24 mouse cellular contexts compared by ENCODE assay signal in the genomic region with DNA sequence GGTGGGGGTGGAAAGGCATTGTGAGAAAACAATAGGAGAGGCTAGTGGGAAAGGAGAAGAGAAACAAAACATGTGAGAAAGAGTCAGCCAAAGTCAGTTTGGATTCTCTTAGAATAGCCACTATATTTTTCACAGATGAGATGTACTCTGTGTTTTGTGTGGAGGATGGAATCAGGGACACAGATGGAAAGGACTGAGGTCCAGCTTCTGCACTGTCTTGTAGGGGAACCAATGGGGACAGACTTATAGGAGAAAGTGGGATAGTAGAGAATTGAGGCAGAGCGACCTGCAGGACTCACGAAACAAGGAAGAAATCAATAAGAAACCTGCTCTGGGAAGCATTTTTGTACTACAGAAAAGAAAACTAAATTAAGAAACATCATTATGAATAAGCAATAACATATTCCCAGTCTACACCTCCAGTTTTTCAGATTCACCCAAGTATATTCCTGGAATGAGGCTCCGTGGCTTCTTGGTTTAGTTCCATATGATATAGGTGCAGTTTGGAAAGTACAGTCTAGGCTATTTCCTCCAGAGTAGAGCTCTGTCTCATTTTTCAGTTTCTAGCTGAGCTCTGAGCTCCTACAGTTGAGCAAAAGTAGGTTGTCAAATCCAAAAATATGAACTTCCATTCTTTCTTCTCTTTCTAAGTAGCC.
"Had no signal": no experiment of that assay in that cellular context is flagged by ENCODE, and none has a peak within 500 bp of the region (broad histone marks: within the 10 kb centered on the region; RNA-seq: fewer than 3 reads in every experiment).

No protein-coding gene starts in this region.

- H3K4me1 ChIP-seq: heart, embryonic 10.5 days; hindbrain, embryonic 13.5 days; hindbrain, embryonic 15.5 days; kidney, embryonic 15.5 days; limb, embryonic 13.5 days; limb, embryonic 15.5 days; liver, embryonic 12.5 days had no signal

- ATAC-seq: hindbrain, postnatal 0 days; intestine, embryonic 16.5 days; liver, embryonic 12.5 days had no signal

- H3K4me3 ChIP-seq: heart, adult 2 months; heart, embryonic 10.5 days; heart, embryonic 12.5 days; hindbrain, embryonic 13.5 days; hindbrain, embryonic 15.5 days; kidney, embryonic 15.5 days; limb, embryonic 13.5 days; limb, embryonic 15.5 days; liver, embryonic 12.5 days had no signal

- H3K27ac ChIP-seq: heart, adult 2 months; heart, embryonic 10.5 days; hindbrain, embryonic 13.5 days; hindbrain, embryonic 15.5 days; hindbrain, postnatal 0 days; kidney, embryonic 15.5 days; kidney, postnatal 0 days; limb, embryonic 13.5 days; limb, embryonic 15.5 days; liver, embryonic 12.5 days; liver, embryonic 14.5 days had no signal

- DNase-seq: gastrocnemius, postnatal 14 days; gastrocnemius, postnatal 36 days; heart, adult 11 months; heart, adult 2 months; heart, postnatal 10 days; kidney, adult 11 months; kidney, adult 2 months; kidney, adult 9 months; kidney, postnatal 14 days; kidney, postnatal 36 days; layer of hippocampus, adult 9-11 months; layer of hippocampus, postnatal 36 days had no signal
